Mouse (Mus musculus): ENCODE data around the gene Mtif3. TPM values are rescaled to one million over a fixed set of nuclear protein-coding genes. Genes with fewer than 3 reads are reported as not detected.

Mtif3 gene
- polyA plus RNA-seq (2012; ENCODE audit: insufficient read depth, insufficient read length, low replicate concordance, missing spikeins): 144 TPM in 1 of 2 replicates, not detected in the other

DNA sequence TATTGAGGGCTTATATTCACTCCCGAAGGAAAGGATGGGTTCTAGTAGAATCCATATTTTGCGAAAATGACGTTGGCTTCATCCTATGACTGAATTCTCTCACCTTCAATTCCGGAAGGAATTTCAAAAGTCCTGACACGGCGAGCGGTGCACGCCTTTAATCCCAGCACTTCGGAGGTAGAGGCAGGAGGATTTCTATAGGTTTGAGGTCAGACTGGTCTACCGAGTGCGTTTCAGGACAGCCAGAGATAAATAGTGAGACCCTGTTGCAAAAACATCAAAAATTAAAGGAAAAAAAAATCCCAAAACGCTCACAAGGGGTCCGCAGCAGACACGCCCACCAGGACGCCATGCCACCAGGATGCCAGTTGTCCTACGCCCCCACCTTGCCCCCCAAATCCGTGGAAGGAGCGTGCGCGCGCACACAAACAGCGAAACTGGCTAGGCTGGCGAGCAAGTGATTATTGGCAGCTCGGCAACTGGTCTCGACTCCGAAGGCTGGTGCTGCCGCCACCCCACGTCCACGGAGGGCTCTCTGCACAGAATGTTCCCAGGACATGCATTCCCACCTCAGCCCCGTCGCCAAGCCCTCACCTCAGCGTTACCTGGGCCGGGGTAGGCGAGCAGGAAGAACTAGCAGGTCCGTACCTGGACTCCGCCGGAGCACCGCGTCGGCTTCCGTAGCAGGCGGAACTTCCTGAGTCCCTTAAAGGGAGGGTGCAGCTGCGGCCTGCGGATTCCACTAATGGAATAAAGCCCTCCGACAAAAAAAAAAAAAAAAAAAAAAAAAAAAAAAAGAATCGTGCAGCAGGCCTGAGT is at the start of gene Mtif3:
TSS of gene Mtif3 (minus strand) at position 683 of the 819 bp plus-strand sequence.
- peaks cover 7% of the 10 kb centered on the region for H3K4me1 ChIP-seq (ENCODE audit: control insufficient read depth, insufficient read depth, low read length)
- WGBS: 1% methylated on average over 46 of the region's 46 CpGs
- H3K4me3 ChIP-seq (ENCODE audit: insufficient read depth, low read depth, low read length): peak within 1 kb of the TSS; percentile 64
- H3K27ac ChIP-seq (ENCODE audit: insufficient read depth, low read depth, low read length): peak within 1 kb of the TSS; percentile 41
- TF ChIP-seq POLR2A (IDR thresholded peaks at IDR 0.05; ENCODE audit: insufficient read depth, low read depth, low read length) (0 out of 2 replicates have a peak, but pooled peaks have one; percentile 23), CTCF (IDR thresholded peaks at IDR 0.05; ENCODE audit: insufficient read depth, low read depth, low read length) (no peak)

DNA sequence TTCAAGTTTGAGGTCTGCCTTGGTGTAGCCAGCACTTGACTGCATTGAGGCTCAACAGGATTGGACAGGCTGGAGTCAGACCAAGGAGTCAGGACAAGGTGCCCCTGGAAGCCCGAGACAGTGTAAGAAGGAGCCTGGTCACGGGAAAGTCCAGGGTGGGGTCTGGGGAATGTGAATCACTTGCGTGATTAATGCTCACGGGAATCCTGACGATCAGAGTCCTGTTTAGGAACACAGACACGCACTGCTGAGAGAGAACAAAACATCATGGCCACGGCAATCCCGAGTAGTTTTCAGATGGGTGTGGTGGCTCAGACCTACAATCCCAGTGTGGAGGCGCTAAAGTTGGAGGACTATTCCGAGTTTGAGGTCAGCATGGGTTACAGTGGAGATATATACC is 47.7 kb upstream of the Mtif3 start:
- Histone ChIP-seq H3K27ac (ENCODE audit: insufficient read depth, low read depth, low read length) (no peak overlapping the region), H3K4me1 (ENCODE audit: control insufficient read depth, insufficient read depth, low read length) (peaks cover 3% of the 10 kb centered on the region; the same call in 1 of the 2 replicates), H3K4me3 (ENCODE audit: insufficient read depth, low read depth, low read length) (no peak overlapping the region)
- WGBS: 87% methylated on average over 10 of the region's 10 CpGs
- TF ChIP-seq CTCF (IDR thresholded peaks at IDR 0.05; ENCODE audit: insufficient read depth, low read depth, low read length) (no peak), POLR2A (IDR thresholded peaks at IDR 0.05; ENCODE audit: insufficient read depth, low read depth, low read length) (no peak)

DNA sequence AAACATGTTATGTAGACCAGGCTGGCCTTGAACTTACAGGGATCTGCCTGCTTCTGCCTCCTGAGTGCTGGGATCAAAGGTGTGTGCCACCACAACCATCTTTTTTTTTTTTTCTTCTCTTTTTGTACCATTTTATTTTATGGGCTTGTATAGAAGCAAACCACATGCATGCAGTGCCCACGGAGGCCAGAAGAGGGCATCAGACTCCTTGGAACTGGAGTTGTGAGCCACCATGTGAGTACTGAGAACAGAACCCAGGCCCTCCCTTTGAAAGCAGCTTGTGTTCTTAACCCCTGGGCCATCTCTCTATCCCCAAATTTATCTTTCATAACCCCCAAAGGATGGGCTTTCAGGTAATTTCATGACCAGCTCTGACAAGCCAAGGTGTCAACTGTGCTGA is 39.7 kb upstream of the Mtif3 start:
- TF ChIP-seq POLR2A (IDR thresholded peaks at IDR 0.05; ENCODE audit: insufficient read depth, low read depth, low read length) (no peak), CTCF (IDR thresholded peaks at IDR 0.05; ENCODE audit: insufficient read depth, low read depth, low read length) (no peak)
- Histone ChIP-seq H3K4me1 (ENCODE audit: control insufficient read depth, insufficient read depth, low read length) (no peaks in the 10 kb centered on the region), H3K4me3 (ENCODE audit: insufficient read depth, low read depth, low read length) (no peak overlapping the region), H3K27ac (ENCODE audit: insufficient read depth, low read depth, low read length) (no peak overlapping the region)
- WGBS: 52% methylated on average over 1 of the region's 1 CpGs

DNA sequence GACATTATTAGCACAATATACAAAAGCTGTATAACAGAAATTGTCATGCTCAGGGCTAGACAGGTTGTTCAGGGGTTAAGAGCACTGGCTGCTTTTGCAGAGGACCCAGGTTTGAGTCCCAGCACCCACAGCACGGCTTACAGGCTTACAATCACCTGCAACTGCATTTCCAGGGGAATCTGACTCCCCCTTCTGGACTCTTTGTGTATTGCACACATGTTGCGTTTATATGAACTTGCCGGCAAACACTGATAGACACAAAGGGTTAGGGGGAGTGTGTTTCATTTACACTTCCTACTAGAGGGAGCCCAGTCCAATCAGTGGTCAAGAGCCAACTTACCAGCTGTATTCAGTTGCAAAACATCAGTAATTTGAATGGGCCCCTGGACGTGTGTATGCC is 37.7 kb upstream of the Mtif3 start:
- TF ChIP-seq CTCF (IDR thresholded peaks at IDR 0.05; ENCODE audit: insufficient read depth, low read depth, low read length): no peak
- no peak for TF ChIP-seq POLR2A (IDR thresholded peaks at IDR 0.05; ENCODE audit: insufficient read depth, low read depth, low read length)
- WGBS: 82% methylated on average over 4 of the region's 4 CpGs
- Histone ChIP-seq H3K4me1 (ENCODE audit: control insufficient read depth, insufficient read depth, low read length) (no peaks in the 10 kb centered on the region), H3K27ac (ENCODE audit: insufficient read depth, low read depth, low read length) (no peak overlapping the region), H3K4me3 (ENCODE audit: insufficient read depth, low read depth, low read length) (no peak overlapping the region)

DNA sequence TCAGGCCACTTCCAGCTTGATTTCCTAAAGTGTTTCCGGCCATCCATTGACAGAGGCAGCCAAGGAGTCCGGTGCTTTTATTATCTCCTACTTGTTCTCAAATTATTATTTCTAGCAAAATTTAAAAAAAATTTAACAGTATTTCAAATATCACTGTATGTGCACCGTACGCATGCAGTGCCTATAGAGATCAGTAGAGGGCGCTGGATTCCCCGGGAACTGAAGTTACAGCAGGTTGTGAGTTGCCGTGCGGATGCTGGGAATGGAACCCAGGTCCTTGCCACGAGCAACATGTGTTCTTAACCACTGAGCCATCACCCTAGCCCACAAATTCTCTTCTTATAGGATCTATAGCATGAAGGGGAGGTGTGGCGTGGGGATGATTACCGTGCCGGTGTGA is 35.2 kb upstream of the Mtif3 start:
- TF ChIP-seq CTCF (IDR thresholded peaks at IDR 0.05; ENCODE audit: insufficient read depth, low read depth, low read length) (no peak), POLR2A (IDR thresholded peaks at IDR 0.05; ENCODE audit: insufficient read depth, low read depth, low read length) (no peak)
- 90% methylated on average over 12 of the region's 12 CpGs for WGBS
- Histone ChIP-seq H3K4me1 (ENCODE audit: control insufficient read depth, insufficient read depth, low read length) (no peaks in the 10 kb centered on the region), H3K27ac (ENCODE audit: insufficient read depth, low read depth, low read length) (no peak overlapping the region), H3K4me3 (ENCODE audit: insufficient read depth, low read depth, low read length) (no peak overlapping the region)

DNA sequence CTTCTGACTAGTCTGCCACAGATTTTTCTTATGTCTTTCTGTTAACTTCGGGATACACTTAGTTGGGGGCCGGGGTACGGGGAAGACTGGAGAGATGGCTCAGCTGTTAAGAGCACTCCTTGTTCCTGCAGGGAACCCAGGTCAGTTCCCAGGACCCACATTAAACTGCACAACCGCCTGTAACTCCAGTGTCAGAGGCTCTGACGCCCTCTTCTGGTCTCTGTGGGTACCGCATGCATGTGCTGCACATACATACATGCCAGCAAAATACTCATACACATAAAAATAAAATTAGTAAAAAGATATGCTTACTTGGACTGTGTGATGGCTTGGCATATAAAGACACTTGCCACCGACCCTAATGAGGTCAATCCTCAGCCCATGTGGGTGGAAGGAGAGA is 33.2 kb upstream of the Mtif3 start:
- H3K4me1 ChIP-seq (ENCODE audit: control insufficient read depth, insufficient read depth, low read length): no peaks in the 10 kb centered on the region
- 91% methylated on average over 7 of the region's 7 CpGs for WGBS
- no peak overlapping the region for H3K4me3 ChIP-seq (ENCODE audit: insufficient read depth, low read depth, low read length)
- H3K27ac ChIP-seq (ENCODE audit: insufficient read depth, low read depth, low read length): no peak overlapping the region
- TF ChIP-seq POLR2A (IDR thresholded peaks at IDR 0.05; ENCODE audit: insufficient read depth, low read depth, low read length): no peak
- TF ChIP-seq CTCF (IDR thresholded peaks at IDR 0.05; ENCODE audit: insufficient read depth, low read depth, low read length): no peak

DNA sequence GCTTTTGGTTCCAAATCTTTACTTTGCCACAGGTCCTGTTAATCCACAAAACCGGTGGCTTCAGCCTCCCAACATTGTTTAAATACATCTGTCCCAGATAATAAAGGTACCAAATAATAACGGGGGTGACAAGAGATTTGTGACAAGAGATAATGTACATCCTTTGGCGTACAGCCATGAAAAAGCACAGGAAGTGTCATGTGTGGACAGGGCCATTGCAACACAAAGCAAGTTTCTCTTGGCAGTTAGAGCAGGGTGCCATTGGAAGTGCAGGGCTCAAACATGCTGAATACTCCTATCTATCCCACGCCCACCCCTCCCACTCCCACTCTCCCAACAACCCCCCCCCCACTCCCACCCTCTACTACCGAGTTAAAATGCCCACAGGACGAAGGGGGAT is 31.4 kb upstream of the Mtif3 start:
- WGBS: 67% methylated on average over 6 of the region's 6 CpGs
- no peak overlapping the region for H3K27ac ChIP-seq (ENCODE audit: insufficient read depth, low read depth, low read length)
- H3K4me1 ChIP-seq (ENCODE audit: control insufficient read depth, insufficient read depth, low read length): no peaks in the 10 kb centered on the region
- TF ChIP-seq CTCF (IDR thresholded peaks at IDR 0.05; ENCODE audit: insufficient read depth, low read depth, low read length) (no peak), POLR2A (IDR thresholded peaks at IDR 0.05; ENCODE audit: insufficient read depth, low read depth, low read length) (no peak)
- no peak overlapping the region for H3K4me3 ChIP-seq (ENCODE audit: insufficient read depth, low read depth, low read length)

DNA sequence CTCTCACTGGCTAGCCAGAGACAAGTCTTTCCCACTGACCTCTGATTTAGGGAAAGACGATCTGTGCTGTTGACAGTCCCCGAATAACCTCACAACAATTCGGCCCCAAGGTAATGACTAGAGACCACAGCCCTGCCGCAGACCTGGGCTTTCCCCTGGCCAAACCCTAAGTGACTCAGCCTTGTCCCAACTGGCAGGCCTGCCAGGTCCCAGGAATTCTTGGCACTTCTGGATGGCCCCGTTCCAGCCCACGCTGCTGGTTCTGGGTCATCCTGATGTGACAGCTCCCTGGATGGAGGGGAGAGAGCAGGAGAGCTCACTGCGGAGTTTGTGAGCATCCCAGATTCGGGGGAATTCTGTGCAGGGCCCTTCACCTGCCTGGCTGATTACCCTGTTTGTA is 29.9 kb upstream of the Mtif3 start:
- no peak for TF ChIP-seq POLR2A (IDR thresholded peaks at IDR 0.05; ENCODE audit: insufficient read depth, low read depth, low read length)
- no peak for TF ChIP-seq CTCF (IDR thresholded peaks at IDR 0.05; ENCODE audit: insufficient read depth, low read depth, low read length)
- WGBS: 71% methylated on average over 8 of the region's 8 CpGs
- no peak overlapping the region for H3K27ac ChIP-seq (ENCODE audit: insufficient read depth, low read depth, low read length)

DNA sequence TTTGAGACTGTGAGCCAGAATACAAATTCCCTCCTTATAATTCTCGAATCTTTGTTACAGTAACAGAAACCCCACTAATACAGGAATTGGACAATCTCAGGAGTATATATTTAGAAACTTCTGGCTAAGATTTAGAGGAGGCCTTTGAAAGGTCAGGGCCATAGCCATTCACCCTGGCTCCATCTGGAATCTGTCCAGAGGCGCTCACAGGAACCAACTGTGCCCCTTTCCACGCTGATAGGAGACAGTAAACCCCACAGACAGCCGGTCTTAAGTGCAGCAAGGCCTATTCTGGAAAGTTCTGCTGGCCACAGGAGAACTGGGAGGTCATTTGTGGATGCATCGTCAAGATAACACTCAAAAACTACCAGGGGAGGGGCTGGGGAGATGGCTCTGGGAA is 25.5 kb upstream of the Mtif3 start:
- TF ChIP-seq POLR2A (IDR thresholded peaks at IDR 0.05; ENCODE audit: insufficient read depth, low read depth, low read length) (no peak), CTCF (IDR thresholded peaks at IDR 0.05; ENCODE audit: insufficient read depth, low read depth, low read length) (no peak)
- Histone ChIP-seq H3K4me1 (ENCODE audit: control insufficient read depth, insufficient read depth, low read length) (peaks cover 21% of the 10 kb centered on the region), H3K4me3 (ENCODE audit: insufficient read depth, low read depth, low read length) (no peak overlapping the region), H3K27ac (ENCODE audit: insufficient read depth, low read depth, low read length) (no peak overlapping the region)
- 85% methylated on average over 5 of the region's 5 CpGs for WGBS

More for the DNA sequence above, 29.9 kb upstream of the Mtif3 start:
- no peaks in the 10 kb centered on the region for H3K4me1 ChIP-seq (ENCODE audit: control insufficient read depth, insufficient read depth, low read length)
- H3K4me3 ChIP-seq (ENCODE audit: insufficient read depth, low read depth, low read length): no peak overlapping the region
